Mouse (Mus musculus): ENCODE data around the gene Nmnat1. TPM values are rescaled to one million over a fixed set of nuclear protein-coding genes. Genes with fewer than 3 reads are reported as not detected.

Nmnat1 gene
- total and polyA plus RNA-seq, 3 experiments, result 19.8 to 22.3 TPM; not detected in 1

DNA sequence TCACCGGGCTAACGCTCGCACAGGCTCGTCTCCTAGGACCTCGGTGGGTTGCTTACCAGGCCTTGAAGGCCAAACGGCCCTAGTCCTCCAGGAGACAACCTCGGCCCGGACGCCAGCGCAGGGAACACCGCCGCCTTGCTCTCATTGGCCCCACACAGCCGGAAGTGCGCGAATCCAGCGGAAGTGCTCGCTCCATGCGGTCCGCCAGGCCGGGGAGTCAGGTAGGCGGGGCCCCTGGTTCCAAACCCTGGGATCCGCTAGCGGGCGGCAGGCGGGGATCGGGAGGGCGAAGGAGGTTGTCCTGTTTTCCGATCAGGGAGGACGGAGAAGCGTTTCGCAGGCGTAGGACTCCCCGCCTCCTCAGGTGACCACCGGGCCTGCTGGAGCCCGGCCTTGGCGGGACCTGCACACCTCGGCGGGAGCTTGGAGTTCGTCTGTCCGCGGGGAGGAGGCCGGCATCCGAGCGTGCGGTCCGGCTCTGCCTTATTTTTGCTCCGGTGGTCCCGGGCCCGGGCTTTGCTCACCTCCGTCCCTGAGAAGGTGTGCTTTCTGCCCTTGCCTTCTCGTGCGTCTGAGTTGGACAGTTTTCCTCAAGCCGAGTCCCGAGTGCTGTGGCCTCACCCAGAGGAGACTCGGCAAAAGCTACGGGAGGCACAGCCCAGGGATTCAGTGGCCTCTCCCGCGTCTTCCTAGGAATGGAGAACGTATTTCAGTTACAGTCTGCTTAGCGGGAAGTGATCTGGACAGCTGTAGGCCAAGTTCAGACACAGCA is at the start of gene Nmnat1, which contains the start of gene Lzic (continued):
- TF ChIP-seq POLR2AphosphoS5 (IDR thresholded peaks at IDR 0.05; ENCODE audit: borderline replicate concordance, low read depth, low read length), result no peak
- peak; percentile 77 for TF ChIP-seq NELFE (IDR thresholded peaks at IDR 0.05; ENCODE audit: low read depth, low read length)
- TF ChIP-seq GATA1 (IDR thresholded peaks at IDR 0.05; ENCODE audit: low read depth, low read length), result no peak
- 0 out of 2 replicates have a peak, but pooled peaks have one; percentile 31 for TF ChIP-seq USF1 (IDR thresholded peaks at IDR 0.05; ENCODE audit: low read depth, low read length)

DNA sequence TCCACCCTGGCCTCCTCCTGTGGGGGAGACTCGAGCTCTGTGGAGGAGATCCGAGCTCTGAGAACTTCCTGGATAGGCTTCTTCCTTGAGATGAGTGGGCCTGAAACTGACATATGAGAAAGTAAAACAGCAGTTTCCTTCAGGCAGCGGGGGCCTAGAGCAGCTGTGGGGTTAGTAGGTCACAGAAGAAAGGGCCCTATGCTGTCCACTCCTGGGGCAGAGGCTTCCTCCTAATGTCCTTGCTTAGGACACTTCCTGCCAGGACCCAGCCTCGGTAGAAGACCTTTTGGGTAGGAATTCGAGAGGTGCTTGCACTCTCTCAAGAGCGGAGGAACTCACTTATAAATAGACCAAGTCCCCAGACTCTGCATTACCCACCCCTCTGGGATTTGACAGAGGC is 44.7 kb upstream of the Nmnat1 start:
- Histone ChIP-seq H3K27me3 (ENCODE audit: control insufficient read depth in 1 of 2, insufficient read depth in 2 of 2, low read length in 2 of 2) (no peaks in the 10 kb centered on the region), H3K9ac (ENCODE audit: control insufficient read depth, low read depth, low read length, poor library complexity, severe bottlenecking) (no peak overlapping the region), H3K4me3 (ENCODE audit: control insufficient read depth in 1 of 2, insufficient read depth in 1 of 2, low read depth in 2 of 2, low read length in 2 of 2) (no peak overlapping the region), H3K9me3 (replicated peaks; ENCODE audit: insufficient read depth, low read length) (no peaks in the 10 kb centered on the region), H3K27ac (ENCODE audit: control insufficient read depth, low read depth, low read length) (no peak overlapping the region), H3K79me2 (ENCODE audit: control insufficient read depth, insufficient read depth, low read length, poor library complexity) (no peaks in the 10 kb centered on the region), H3K36me3 (ENCODE audit: control insufficient read depth in 1 of 2, insufficient read depth in 2 of 2, low read length in 2 of 2) (no peaks in the 10 kb centered on the region), H3K4me1 (ENCODE audit: control insufficient read depth in 1 of 2, insufficient read depth in 2 of 2, low read length in 2 of 2) (no peaks in the 10 kb centered on the region)
- TF ChIP-seq KAT2A (conservative IDR thresholded peaks at IDR 0.05; ENCODE audit: low read depth, low read length) (no peak), MYC (IDR thresholded peaks at IDR 0.05; ENCODE audit: low read depth, low read length) (no peak), NELFE (IDR thresholded peaks at IDR 0.05; ENCODE audit: low read depth, low read length) (no peak), GATA1 (IDR thresholded peaks at IDR 0.05; ENCODE audit: low read depth, low read length) (no peak), HCFC1 (IDR thresholded peaks at IDR 0.05; ENCODE audit: low read depth, low read length) (no peak), RCOR1 (IDR thresholded peaks at IDR 0.05; ENCODE audit: low read depth, low read length) (no peak), USF1 (IDR thresholded peaks at IDR 0.05; ENCODE audit: low read depth, low read length) (no peak), ZNF384 (IDR thresholded peaks at IDR 0.05; ENCODE audit: low read depth, low read length) (no peak), TAL1 (IDR thresholded peaks at IDR 0.05; ENCODE audit: low read length) (no peak), ZC3H11A (IDR thresholded peaks at IDR 0.05; ENCODE audit: low read depth, low read length) (no peak), EP300 (IDR thresholded peaks at IDR 0.05; ENCODE audit: low read depth in 1 of 2, low read length in 2 of 2) (no peak), BHLHE40 (IDR thresholded peaks at IDR 0.05; ENCODE audit: borderline replicate concordance, low read depth, low read length) (no peak)
- no peak for DNase-seq (ENCODE audit: low read depth, low spot score)

DNA sequence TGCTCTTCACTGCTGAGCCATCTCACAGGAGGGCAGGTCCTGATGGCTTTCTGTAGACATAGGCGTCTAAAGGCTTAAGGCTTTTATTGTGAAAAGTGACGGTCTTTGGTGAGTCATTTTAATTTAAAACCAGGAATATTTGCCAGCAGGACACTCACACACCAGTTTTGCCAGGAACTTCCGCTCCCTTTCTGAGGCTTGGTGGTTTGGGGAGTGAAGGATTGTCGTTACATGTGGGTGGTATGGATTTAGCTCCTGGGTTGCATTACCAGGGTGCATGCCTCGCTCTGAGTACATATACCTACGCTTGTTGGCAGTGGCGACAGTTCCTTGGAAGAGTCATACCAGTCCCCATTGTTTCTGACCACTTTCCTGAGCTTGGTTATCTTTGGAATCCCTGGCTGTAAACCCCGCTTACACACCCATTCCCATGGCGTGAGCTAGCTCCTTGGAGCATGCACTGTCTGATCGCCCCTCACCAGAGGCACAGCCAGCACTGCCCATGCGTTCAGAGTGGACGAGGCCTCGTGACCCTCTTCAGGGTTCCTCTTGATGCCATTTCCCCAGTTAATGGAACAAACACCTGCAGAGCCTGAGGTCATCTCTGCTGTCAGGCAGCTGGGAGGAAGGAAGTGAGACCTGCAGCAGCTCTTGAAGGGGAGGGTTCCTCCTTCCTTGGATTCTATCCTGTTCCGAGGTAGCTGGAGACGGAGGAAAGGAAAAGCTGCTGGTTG is 42.8 kb upstream of the Nmnat1 start:
- Histone ChIP-seq H3K9ac (ENCODE audit: control insufficient read depth, low read depth, low read length, poor library complexity, severe bottlenecking) (no peak overlapping the region), H3K4me3 (ENCODE audit: control insufficient read depth in 1 of 2, insufficient read depth in 1 of 2, low read depth in 2 of 2, low read length in 2 of 2) (no peak overlapping the region), H3K27me3 (ENCODE audit: control insufficient read depth in 1 of 2, insufficient read depth in 2 of 2, low read length in 2 of 2) (no peaks in the 10 kb centered on the region), H3K9me3 (replicated peaks; ENCODE audit: insufficient read depth, low read length) (no peaks in the 10 kb centered on the region), H3K27ac (ENCODE audit: control insufficient read depth, low read depth, low read length) (no peak overlapping the region), H3K4me1 (ENCODE audit: control insufficient read depth in 1 of 2, insufficient read depth in 2 of 2, low read length in 2 of 2) (no peaks in the 10 kb centered on the region), H3K36me3 (ENCODE audit: control insufficient read depth in 1 of 2, insufficient read depth in 2 of 2, low read length in 2 of 2) (no peaks in the 10 kb centered on the region), H3K79me2 (ENCODE audit: control insufficient read depth, insufficient read depth, low read length, poor library complexity) (no peaks in the 10 kb centered on the region)
- no peak for DNase-seq (ENCODE audit: low read depth, low spot score)
- no peak for TF ChIP-seq GATA1 (IDR thresholded peaks at IDR 0.05; ENCODE audit: low read depth, low read length)
- TF ChIP-seq BHLHE40 (IDR thresholded peaks at IDR 0.05; ENCODE audit: borderline replicate concordance, low read depth, low read length), result no peak
- no peak for TF ChIP-seq HCFC1 (IDR thresholded peaks at IDR 0.05; ENCODE audit: low read depth, low read length)
- no peak for TF ChIP-seq MYB (IDR thresholded peaks at IDR 0.05; ENCODE audit: low read depth, low read length)
- no peak for TF ChIP-seq UBTF (IDR thresholded peaks at IDR 0.05; ENCODE audit: borderline replicate concordance, insufficient read depth, low read depth, low read length)
- TF ChIP-seq ZKSCAN1 (IDR thresholded peaks at IDR 0.05; ENCODE audit: low read depth, low read length), result no peak
- TF ChIP-seq JUND (IDR thresholded peaks at IDR 0.05; ENCODE audit: low read depth, low read length), result no peak
- TF ChIP-seq NRF1 (IDR thresholded peaks at IDR 0.05; ENCODE audit: insufficient read depth, low read depth, low read length, poor library complexity, severe bottlenecking), result no peak
- no peak for TF ChIP-seq SMC3 (IDR thresholded peaks at IDR 0.05; ENCODE audit: low read depth, low read length)
- TF ChIP-seq MYC (IDR thresholded peaks at IDR 0.05; ENCODE audit: low read depth, low read length), result no peak
- no peak for TF ChIP-seq TCF12 (IDR thresholded peaks at IDR 0.05; ENCODE audit: low read depth, low read length)
- no peak for TF ChIP-seq MEF2A (IDR thresholded peaks at IDR 0.05; ENCODE audit: extremely low read depth, insufficient replicate concordance, low read depth, low read length, poor library complexity, severe bottlenecking)
- no peak for TF ChIP-seq TAL1 (IDR thresholded peaks at IDR 0.05; ENCODE audit: low read length)
- TF ChIP-seq CHD2 (IDR thresholded peaks at IDR 0.05; ENCODE audit: low read length), result no peak
- no peak for TF ChIP-seq ZC3H11A (IDR thresholded peaks at IDR 0.05; ENCODE audit: low read depth, low read length)
- no peak for TF ChIP-seq KAT2A (conservative IDR thresholded peaks at IDR 0.05; ENCODE audit: low read depth, low read length)

Measured in MEL (cell line).